Mouse (Mus musculus): ENCODE results near the gene Eif4a3. TPM values are rescaled to one million over a fixed set of nuclear protein-coding genes. Genes with fewer than 3 reads are reported as not detected.
A peak's percentile ranks its signal among the peaks of the same experiment; 100 is the strongest.
"Not testable (repeated sequence)": the region's sequence is repeated elsewhere in the genome, so short reads cannot be mapped to it uniquely, and the experiment has no call there.

Gene Eif4a3
- polyA plus RNA-seq, 1 experiment: 104 TPM

DNA sequence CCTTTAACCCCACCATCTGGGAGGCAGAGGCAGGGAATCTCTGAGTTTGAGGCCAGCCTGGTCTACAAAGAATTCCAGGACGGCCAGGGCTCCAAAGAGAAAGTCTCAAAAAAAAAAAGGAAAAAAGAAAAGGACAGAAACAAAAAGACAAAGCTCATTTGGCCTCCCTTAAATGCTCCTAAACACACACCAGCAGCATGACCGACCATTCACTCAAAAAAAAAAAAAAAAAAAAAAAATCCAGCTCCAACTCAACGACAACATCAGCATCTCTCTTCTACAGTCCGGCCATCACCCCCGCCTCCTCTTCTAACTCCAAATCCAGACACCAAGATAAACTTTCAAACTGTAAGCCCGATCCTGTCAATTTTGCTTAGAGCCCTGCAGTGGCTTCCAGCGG is 972 bp downstream of the Eif4a3 start:
- DNase-seq (ENCODE audit: low read depth): no peak

DNA sequence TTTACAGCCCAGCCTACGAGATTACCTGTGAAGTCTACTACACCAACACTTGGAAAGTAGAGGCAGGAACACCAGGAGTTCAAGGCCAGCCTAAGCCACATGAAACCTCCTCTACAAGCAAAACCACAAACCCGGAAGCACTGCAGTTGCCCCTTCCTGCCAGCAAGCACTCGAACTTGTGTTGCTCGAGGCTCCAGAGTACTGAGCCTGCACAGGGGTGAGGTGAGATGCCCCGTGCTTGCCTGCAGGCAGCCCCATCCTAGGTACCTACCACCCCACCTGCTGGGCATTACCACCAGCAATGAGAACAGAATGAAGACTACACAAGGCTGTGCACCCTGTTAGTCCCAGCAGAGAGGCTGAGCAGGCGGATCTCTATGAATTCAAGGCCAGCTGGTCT is 1.9 kb downstream of the Eif4a3 start:
- no peak for DNase-seq (ENCODE audit: low read depth)

DNA sequence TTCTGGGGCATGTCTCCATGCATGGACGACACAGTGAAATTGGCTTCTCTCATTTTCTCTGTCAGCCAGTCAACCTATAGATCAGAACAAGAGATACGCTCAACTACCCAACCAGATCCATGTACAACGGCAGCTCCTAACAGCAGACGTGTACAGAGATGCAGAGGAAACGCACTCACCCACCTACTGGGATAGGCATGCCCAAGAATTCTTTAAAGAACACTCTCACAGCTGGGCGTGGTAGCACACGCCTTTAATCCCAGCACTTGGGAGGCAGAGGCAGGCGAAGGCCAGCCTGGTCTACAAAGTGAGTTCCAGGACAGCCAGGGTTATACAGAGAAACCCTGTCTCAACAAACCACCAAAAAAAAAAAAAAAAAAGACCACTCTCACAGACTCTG is 7.0 kb downstream of the Eif4a3 start:
- DNase-seq (ENCODE audit: low read depth): not testable (repeated sequence)

DNA sequence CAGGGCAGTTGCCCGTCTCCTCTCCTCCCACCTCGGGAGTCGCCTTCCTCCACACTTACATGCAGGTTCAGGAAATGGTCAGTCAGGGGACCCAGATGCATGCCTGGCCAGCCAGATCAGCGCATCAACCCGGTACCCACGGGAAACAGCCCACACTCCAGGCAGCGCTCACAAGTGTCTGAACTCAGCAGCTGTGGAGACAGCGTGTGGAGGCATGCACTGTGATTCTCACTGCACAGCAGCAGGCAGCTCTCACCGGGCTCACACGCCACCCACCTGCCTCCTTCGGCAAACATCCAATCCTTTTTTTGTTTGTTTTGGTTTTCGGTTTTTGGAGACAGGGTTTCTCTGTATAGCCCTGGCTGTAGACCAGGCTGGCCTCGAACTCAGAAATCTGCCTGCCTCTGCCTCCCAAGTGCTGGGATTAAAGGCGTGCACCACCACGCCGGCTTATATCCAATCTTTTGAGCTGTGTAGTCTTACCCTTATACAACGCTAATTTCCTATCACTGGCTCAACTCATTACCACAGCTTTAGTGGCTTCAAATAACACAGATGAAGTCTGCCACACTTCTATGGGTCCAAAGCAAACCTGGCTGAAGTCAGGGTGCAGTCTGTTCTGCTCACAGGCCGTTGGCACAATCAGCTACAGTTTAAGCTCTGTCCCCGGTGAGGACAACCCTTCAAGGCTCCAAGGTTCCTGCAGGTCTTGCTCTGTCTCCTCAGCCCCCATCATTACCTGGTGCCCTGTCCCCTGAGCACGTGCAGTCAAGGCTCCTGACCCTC is 12.5 kb downstream of the Eif4a3 start:
- DNase-seq (ENCODE audit: low read depth): no peak

DNA sequence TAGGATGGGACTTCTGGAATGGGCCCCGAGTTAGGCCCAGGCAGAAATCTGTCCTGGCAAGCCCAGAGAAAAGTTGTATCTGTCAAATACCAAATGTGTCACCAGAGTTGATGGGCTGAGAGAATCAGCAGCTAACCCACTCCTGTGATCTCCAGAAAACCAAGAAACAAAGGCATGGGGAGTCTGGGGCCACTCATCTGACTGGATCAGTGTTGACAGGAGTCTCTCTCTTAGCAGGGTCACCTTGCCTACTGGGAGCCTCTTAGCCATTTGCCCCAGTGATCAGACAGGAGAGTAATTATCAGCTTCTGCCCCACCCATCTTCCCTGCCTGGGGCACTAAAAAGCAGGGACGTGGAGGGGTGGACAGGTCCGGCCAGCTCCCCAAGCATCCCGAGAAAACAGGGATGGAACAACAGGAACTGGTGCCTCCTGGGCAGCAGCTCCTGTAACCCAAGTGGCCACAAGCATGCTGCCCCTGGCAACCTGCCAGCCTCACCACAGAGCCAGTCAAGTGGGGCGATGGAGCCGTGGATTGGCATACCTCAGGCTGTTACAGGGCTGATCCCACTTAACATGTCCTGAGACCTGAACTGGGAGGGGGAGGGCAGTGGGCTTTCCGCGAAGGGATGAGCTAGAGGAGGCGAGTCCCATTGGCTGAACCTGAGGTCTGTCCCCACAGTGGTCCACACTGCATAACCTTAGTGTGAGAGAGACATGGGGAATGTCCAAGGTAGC is 13.9 kb downstream of the Eif4a3 start:
- DNase-seq (ENCODE audit: low read depth): no peak

DNA sequence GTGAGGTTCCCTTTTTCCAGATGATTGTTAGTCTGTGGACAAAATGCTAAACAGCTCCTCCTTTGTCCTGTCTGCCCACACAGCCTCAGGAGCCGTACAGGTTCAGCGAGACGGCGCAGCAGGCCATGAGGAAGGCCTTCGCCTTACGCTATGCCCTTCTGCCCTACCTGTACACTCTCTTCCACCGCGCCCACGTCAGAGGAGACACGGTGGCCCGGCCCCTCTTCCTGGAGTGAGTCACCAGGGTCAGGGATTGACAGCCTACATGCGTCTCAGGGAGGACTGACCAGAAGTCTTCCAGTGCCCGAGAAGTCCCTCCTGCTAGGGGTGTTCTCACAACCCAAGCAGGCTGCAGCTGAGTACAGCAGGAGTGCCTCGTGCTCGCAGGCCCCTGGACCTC is 18.9 kb downstream of the Eif4a3 start:
- DNase-seq (ENCODE audit: low read depth): no peak

DNA sequence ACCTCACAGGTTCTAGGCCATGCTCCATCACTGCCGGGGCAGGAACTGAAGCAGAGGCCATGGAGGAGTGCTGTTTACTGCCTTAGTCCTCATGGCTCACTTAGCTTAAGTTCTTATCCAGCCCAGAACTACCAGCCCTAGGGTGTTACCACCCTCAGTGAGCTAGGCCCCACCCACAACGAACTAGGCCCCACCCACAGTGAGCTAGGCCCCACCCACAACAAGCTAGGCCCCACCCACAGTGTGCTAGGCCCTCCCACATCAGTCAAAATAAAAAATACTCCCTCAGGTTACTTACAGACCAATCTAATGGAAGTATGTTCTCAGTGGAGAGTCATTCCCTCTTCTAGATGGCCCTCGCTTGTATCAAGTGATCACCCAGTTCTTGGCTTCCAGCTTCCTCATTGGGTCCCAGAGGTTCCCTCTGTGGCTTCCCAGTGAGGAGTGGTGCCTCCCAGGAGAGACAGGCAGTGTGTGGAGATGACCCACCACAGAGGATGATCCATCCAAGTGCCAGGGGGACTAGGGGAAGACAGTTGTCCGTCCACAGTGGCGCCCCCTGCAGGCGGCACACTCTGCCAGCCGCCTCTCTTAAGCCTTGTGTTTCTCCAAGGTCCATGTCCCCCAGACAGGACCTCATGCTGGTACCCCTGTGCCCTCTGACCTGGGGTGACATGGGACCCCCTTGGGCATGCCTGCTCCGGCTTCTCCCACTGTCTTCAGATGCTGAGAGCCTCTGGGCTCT is 26.5 kb downstream of the Eif4a3 start:
- no peak for DNase-seq (ENCODE audit: low read depth)

DNA sequence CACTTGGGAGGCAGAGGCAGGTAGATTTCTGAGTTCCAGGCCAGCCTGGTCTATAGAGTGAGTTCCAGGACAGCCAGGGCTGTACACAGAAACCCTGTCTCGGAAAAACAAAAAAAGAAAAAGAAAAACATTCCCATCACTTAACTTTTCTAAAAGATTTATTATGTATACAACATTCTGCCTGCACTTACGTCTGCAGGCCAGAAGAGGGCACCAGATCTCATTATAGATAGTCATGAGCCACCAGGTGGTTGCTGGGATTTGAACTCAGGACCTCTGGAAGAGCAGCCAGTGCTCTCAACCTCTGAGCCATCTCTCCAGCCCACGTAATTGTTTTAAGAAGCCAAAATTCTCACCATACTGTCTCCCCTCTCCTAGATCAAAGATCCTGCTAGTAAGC is 27.4 kb downstream of the Eif4a3 start:
- DNase-seq (ENCODE audit: low read depth): not testable (repeated sequence)

DNA sequence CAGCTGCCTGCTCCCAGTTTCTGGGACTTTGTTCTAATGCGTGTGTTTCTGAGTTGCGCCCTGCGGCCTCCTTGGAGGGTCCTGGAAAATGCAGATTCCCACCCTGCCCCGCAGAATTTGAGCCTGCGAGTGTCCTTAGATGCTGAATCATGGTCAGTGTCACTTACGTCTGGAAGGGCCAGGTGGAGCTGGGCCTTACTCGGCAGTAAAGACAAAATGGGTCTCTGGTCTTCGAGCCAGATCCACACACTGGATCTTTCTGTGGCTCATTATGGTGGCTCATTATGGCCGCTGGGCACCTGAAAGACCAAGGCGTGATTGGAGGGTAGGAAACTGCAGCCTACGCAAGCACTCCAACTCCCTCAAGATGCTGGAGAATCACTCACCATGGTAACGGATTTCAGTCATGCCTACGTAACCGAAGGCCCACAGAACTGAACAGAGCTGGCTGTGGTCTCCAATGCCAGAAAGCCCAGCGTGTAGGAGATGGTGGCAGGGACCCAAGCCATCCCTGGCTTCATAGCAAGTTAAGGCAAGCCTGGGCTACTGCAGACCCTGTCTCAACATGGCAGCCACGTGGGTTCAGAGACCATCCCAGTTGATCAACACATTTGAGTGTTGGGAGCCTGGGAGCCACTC is 31.2 kb downstream of the Eif4a3 start:
- no peak for DNase-seq (ENCODE audit: low read depth)

DNA sequence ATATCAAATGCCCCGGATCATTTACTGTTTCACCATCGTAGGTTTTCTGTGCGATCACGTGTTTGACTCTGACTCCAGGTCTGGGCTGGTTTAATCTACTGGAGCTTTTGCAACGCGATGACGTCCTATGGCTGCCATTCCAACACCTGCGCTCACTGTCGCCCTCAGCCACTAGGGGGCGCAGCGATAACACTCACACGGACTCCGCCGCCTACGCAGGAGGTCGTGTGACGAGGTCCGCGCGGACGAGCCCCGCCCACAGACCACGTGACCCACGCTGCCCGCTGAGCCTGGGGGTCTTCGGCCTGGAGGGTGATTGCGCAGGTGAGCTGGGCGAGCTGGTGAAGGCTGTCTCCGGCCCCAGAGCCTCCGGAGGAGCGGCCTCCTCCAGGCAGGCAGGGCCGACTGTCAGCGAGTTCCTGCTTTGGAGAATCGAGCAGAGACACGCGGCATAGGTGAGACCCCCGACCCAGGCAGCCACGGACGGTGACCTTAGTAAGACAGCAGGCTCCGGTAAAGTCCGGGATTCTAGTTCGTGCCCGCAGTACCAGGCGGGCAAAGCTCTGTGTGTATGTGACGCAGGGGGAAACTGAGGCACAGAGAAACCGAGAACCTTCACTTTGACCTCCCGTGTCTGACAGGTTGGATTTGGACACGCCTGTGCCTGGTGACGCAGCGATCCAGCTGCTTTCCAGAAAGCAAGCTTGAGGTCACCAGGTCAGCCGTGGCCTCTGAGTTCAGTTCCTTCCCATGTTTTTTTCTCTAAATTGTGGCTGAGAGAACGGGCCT is 31.9 kb downstream of the Eif4a3 start, which contains the start of gene Gaa:
Gene Gaa (plus strand): TSS at position 120 of the 789 bp plus-strand sequence.
- peak; percentile 74 for DNase-seq (ENCODE audit: low read depth)

DNA sequence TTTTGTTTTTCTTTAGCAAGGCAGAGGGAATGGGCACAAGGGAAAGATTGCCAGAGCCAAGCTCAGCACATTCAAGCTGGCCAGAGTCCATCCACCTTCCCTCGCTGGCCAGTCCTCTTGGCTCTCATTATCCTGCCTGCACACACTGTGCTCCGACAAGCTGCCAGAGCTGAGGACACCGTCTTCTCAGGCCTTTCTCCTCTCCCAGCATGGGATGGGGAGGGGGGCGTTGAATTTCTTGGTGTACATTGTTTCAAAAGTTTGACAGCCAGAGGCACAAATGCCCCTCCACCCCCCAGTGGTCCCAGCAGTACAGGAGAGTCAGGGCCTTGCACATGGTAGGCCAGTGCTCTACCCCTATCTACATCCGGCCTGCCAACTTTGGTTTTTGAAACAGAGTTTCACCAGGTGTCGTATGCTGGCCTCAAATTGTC is 32.6 kb downstream of the Eif4a3 start:
- no peak for DNase-seq (ENCODE audit: low read depth)

DNA sequence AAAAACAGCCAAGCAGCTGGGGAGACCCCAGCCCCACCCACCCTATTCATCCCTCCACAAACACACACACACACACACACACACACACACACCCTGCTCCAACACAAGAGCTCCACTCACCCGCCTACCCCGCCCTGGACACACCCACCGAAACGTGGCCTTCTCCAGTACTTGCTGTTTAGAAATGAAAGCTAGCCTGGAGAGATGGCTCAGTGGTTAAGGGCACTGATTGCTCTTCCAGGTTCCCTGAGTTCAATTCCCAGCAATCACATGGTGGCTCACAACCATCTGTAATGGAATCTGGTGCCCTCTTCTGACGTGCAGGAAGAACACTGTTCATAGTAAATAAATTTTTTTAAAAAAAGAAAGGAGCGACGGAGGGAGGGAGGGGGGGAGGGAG is 34.1 kb downstream of the Eif4a3 start:
- no peak for DNase-seq (ENCODE audit: low read depth)

DNA sequence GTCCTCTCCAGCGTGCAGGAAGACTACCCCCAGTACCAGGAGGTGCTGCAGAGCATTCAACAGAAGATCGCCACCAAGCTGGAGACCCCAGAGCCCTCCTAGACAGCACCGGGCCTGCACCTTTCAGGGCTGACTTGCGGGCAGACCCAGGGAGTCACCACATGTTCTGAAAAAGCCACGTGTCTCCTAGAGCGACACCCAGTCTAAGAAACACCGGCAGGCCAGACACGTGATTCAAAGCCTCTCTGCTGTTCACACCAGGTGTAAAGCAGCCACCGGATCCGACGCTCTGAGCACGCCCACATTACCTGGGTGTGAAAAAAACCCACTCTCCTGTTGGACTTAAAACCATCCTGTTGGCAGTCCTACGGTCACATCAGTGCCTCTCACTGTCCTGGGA is 35.5 kb downstream of the Eif4a3 start:
- no peak for DNase-seq (ENCODE audit: low read depth)

DNA sequence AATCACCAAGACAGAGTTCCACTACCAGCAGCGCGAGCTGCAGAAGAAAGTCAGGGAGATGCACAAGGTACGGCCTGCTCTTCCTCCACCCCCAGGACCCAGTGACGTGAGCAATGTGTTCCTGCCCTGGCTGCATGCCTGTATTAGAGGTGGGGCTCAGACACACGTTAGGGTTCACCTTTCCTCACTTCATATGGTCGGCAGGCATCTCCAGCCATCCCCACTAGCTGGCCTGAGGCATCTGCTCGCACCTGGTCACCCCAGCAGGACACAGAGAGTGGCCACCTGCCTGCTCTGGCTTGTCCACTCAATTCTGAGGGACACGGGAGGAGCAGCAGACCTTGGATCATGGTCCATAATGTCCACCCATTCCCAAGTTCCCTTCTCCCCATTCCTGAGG is 39.9 kb downstream of the Eif4a3 start:
- DNase-seq (ENCODE audit: low read depth): no peak

DNA sequence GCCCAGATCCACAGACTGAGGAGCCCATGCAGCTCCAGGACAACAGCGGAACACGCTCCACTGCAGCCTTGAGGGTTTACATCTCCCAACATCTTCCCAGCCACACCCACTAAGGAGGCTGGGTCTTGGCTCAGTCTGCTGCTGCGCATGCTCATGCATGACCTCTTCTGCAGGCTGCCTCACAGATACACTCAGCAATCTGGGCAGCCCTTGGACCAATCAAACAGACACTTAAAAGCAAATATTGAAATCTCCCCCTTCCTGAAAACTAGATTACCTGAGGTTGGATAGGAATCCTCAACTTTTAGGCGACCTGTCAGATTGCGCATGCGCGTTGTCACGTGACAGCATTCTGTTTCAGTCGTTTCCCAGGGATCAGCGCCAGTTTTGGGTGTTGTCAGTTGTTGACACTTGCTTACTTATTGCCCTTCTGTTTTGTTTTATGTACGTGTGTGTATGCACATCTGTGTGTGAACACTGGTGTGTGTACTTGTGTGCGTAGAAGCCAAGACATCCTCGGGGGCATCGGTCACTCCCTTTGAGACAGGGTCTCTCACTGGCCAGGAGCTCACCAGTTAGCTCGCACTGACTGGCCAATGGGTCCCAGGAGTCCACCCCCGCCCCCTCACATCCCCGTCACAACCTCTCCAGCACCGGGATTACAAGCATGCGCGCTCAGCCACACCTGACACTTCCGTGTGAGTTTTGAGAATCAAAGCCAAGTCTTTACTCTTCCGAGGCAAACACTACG is 41.1 kb downstream of the Eif4a3 start:
- DNase-seq (ENCODE audit: low read depth): no peak

DNA sequence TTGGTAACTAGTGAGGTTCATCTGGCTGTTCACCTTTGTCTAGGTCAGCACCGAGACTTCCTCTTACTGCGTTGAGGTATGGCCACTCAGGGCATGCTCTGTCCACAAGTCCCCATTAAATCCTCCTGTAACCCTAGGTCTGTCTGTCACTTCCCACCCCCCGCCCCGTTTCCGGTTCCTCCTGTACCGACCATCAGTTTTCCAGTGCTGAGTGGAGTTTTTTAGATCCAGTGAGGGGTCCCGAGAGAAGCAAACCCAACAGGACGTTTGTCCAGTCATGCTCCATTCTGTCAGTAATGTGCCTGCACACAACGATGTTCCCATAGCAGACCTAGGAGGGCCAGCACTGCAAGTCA is 41.7 kb downstream of the Eif4a3 start:
- no peak for DNase-seq (ENCODE audit: low read depth)

DNA sequence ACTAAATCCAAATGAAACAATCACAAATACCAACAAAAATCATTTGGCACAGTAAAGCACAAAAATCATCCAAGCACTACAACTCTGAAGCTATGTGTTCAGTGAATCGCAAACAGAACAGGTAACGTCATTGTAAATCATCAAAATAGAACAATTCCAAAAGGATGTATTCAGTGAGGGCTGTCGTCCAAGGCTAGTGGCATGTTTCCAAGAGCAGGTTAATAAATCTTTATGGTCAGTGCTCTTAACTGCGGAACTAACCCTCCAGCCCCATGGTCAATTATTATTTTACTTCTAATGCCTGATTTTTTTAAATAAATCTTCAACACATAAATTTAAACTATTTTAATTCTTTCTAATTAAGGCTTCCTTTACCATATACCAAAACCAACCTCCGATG is 43.3 kb downstream of the Eif4a3 start:
- DNase-seq (ENCODE audit: low read depth): not testable (repeated sequence)

DNA sequence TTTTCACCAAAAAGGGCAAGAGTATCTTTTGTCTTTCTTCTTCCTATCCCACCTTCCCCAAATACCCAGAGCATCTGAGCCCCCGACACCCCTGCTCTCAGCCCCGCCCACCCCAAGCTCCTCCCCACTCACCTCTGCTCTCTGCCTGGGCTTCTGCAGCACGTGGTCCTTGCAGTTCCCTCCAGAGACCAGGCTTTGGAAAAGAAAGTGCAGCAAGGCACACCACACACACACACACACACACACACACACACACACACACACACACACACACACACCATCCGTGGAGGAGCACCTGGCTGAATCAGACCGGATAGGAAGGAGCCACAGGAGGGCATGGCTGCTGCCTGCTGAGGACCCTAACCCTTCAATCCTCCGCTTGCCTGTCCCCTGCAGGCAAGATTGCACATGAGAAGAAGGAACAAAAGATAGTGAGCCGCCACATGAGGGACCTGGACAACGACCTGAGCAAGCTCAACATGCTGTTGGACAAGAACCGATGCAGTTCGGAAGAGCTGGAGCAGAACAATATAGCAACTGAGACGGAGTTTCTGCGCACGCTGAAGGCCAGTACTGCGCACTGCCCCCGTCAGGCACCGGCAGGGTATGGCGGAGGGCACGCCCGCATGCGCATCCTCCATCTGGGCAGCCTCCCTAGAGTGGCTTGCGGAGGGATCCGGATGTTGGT is 46.9 kb downstream of the Eif4a3 start:
- no peak for DNase-seq (ENCODE audit: low read depth)

DNA sequence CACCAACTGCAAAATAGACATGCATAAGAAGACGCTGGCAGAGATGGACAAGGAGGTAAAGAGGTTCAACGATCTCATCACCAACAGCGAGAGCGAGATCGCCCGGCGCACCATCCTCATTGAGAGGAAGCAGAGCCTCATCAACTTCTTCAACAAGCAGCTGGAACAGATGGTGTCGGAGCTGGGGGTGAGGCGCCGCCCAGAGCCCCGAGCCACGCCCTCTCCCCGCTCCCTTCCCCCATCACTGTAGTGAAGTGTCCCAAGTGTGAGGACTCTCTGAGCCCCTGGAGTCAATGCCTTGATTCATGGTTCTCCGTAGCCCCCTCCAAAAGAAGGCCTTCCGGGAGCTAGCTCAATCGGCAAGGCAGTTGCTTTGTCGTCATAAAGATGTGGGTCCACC is 48.9 kb downstream of the Eif4a3 start:
- DNase-seq (ENCODE audit: low read depth): no peak

DNA sequence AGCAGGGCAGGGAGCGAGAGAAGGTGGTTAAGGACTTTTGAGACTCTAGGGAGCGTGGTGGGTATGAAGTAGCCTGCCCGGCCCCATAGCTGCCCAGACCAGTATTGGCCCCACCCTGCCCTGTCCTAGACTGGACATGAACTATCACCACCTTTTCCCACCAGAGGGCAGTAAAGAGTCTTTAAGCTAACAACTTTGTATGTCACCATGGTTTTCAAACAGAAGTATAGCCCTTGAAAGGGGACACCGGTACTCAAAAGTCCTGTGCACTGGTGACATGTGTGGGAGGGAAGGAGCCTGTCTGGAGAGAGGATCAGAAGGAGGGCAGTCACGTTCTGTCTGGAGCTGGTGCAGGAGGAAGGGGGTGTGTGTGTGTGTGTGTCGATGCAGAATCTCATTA is 50.9 kb downstream of the Eif4a3 start:
- DNase-seq (ENCODE audit: low read depth): no peak
